Mouse (Mus musculus) testis, adult 2 months (tissue): Measurements from ENCODE around the gene Mindy2. TPM values are rescaled to one million over a fixed set of nuclear protein-coding genes. Genes with fewer than 3 reads are reported as not detected.

Experiments used
- H3K27ac ChIP-seq: fragments of 200-500 bp; 2 replicates; pipeline ENCODE4 v1.5.1; 2012; ENCODE audit warnings: low read depth, low read length; ENCODE audit not compliant: control insufficient read depth, insufficient read depth
- H3K27me3 ChIP-seq: fragments of 200-500 bp; 2 replicates; pipeline ENCODE4 v1.6.1; 2012; ENCODE audit warnings: mild to moderate bottlenecking, low read length, moderate library complexity; ENCODE audit not compliant: control insufficient read depth, insufficient read depth
- H3K36me3 ChIP-seq: fragments of 200-500 bp; 2 replicates; pipeline ENCODE4 v1.6.1; 2012; ENCODE audit warnings: mild to moderate bottlenecking, low read length; ENCODE audit not compliant: control insufficient read depth, insufficient read depth
- H3K4me1 ChIP-seq: fragments of 200-500 bp; 2 replicates; pipeline ENCODE4 v1.6.1; 2012; ENCODE audit warnings: low read length; ENCODE audit not compliant: control insufficient read depth, insufficient read depth
- H3K4me3 ChIP-seq: fragments of 200-500 bp; 2 replicates; pipeline ENCODE4 v1.5.1; 2012; ENCODE audit warnings: low read depth, mild to moderate bottlenecking, low read length, moderate library complexity, mixed read lengths; ENCODE audit not compliant: control insufficient read depth
- CTCF ChIP-seq: fragments of 200-500 bp; IDR thresholded peaks from 2 replicates; pipeline ENCODE4 v1.5.1; 2012; ENCODE audit warnings: low read depth, mild to moderate bottlenecking, inconsistent platforms, low read length, moderate library complexity; ENCODE audit not compliant: control insufficient read depth, insufficient read depth, insufficient replicate concordance
- POLR2A ChIP-seq: fragments of 200-500 bp; IDR thresholded peaks from 2 replicates; pipeline ENCODE4 v1.6.1; 2012; ENCODE audit warnings: low read depth, mild to moderate bottlenecking, inconsistent platforms, low read length, moderate library complexity; ENCODE audit not compliant: control insufficient read depth
- polyA plus RNA-seq: library from polyadenylated mRNA; depleted of rRNA; stranded (reverse); fragments of >200 nt; gene quantifications from 2 replicates; pipeline ENCODE4 v1.2.3, GENCODE M21; 2012

Gene Mindy2
- polyA plus RNA-seq, 1 experiment = 1.7 TPM

- H3K4me3 ChIP-seq = no peak overlapping the region
- no peaks in the 10 kb centered on the region for H3K4me1 ChIP-seq
- TF ChIP-seq POLR2A (no peak), CTCF (no peak)
- H3K36me3 ChIP-seq = no peaks in the 10 kb centered on the region
- no peak overlapping the region for H3K27ac ChIP-seq
- H3K27me3 ChIP-seq = no peaks in the 10 kb centered on the region
These were observed 58.7 kb downstream of the Mindy2 start for GRCm38 (mm10) chr9:70598271-70598670.

GRCm38 (mm10) chr9:70591486-70591885 is 65.5 kb downstream of the Mindy2 start:
- no peaks in the 10 kb centered on the region for H3K27me3 ChIP-seq
- peaks cover 9% of the 10 kb centered on the region for H3K36me3 ChIP-seq

GRCm38 (mm10) chr9:70590775-70591174 is 66.2 kb downstream of the Mindy2 start:
- no peak for TF ChIP-seq POLR2A
- no peak for TF ChIP-seq CTCF
- Histone ChIP-seq H3K4me3 (no peak overlapping the region), H3K36me3 (peaks cover 12% of the 10 kb centered on the region)

More at GRCm38 (mm10) chr9:70591486-70591885, 65.5 kb downstream of the Mindy2 start:
- Histone ChIP-seq H3K4me1 (no peaks in the 10 kb centered on the region), H3K4me3 (peak overlapping the region; percentile 67; the same call in 1 of the 2 replicates), H3K27ac (no peak overlapping the region)
- no peak for TF ChIP-seq POLR2A
- no peak for TF ChIP-seq CTCF

GRCm38 (mm10) chr9:70587171-70587570 is 69.8 kb downstream of the Mindy2 start:
- no peak for TF ChIP-seq POLR2A
- no peak for TF ChIP-seq CTCF
- Histone ChIP-seq H3K4me3 (no peak overlapping the region), H3K4me1 (no peaks in the 10 kb centered on the region), H3K27me3 (no peaks in the 10 kb centered on the region), H3K36me3 (peaks cover 14% of the 10 kb centered on the region), H3K27ac (no peak overlapping the region)

More at GRCm38 (mm10) chr9:70590775-70591174, 66.2 kb downstream of the Mindy2 start:
- Histone ChIP-seq H3K27ac (no peak overlapping the region), H3K4me1 (no peaks in the 10 kb centered on the region), H3K27me3 (no peaks in the 10 kb centered on the region)

- H3K4me3 ChIP-seq = no peak overlapping the region
These were observed 71.8 kb downstream of the Mindy2 start for GRCm38 (mm10) chr9:70585172-70585571.

GRCm38 (mm10) chr9:70584641-70585040 is 72.3 kb downstream of the Mindy2 start:
- Histone ChIP-seq H3K4me3 (no peak overlapping the region), H3K27ac (no peak overlapping the region), H3K4me1 (no peaks in the 10 kb centered on the region), H3K27me3 (no peaks in the 10 kb centered on the region), H3K36me3 (peaks cover 8% of the 10 kb centered on the region)
- TF ChIP-seq POLR2A = no peak

More at GRCm38 (mm10) chr9:70585172-70585571, 71.8 kb downstream of the Mindy2 start:
- no peaks in the 10 kb centered on the region for H3K27me3 ChIP-seq
- no peaks in the 10 kb centered on the region for H3K4me1 ChIP-seq
- H3K36me3 ChIP-seq = peaks cover 8% of the 10 kb centered on the region
- TF ChIP-seq CTCF (no peak), POLR2A (no peak)
- H3K27ac ChIP-seq = no peak overlapping the region

GRCm38 (mm10) chr9:70580956-70581355 is 76.0 kb downstream of the Mindy2 start:
- Histone ChIP-seq H3K27me3 (no peaks in the 10 kb centered on the region), H3K4me1 (no peaks in the 10 kb centered on the region), H3K27ac (no peak overlapping the region), H3K36me3 (peaks cover 4% of the 10 kb centered on the region; the same call in 1 of the 2 replicates), H3K4me3 (no peak overlapping the region)
- no peak for TF ChIP-seq CTCF
- no peak for TF ChIP-seq POLR2A

- H3K4me1 ChIP-seq = no peaks in the 10 kb centered on the region
- H3K4me3 ChIP-seq = no peak overlapping the region
- peaks cover 1% of the 10 kb centered on the region for H3K36me3 ChIP-seq
- no peaks in the 10 kb centered on the region for H3K27me3 ChIP-seq
- TF ChIP-seq POLR2A (no peak), CTCF (no peak)
- H3K27ac ChIP-seq = no peak overlapping the region
These were observed 78.9 kb downstream of the Mindy2 start for GRCm38 (mm10) chr9:70578123-70578522.

- H3K4me3 ChIP-seq = no peak overlapping the region
- TF ChIP-seq POLR2A = no peak
- no peak for TF ChIP-seq CTCF
- H3K4me1 ChIP-seq = no peaks in the 10 kb centered on the region
- no peaks in the 10 kb centered on the region for H3K27me3 ChIP-seq
- no peak overlapping the region for H3K27ac ChIP-seq
- H3K36me3 ChIP-seq = peaks cover 3% of the 10 kb centered on the region
These were observed 86.6 kb downstream of the Mindy2 start for GRCm38 (mm10) chr9:70570351-70570750.
